Mouse (Mus musculus): ENCODE measurements at regions not wholly inside any gene's neighbourhood (a gene's known extent, or its start where the extent isn't known, plus 50 kb on each side); places are given as distances from the start of the nearest gene placed in this dataset.
"Not testable (repeated sequence)": the region's sequence is repeated elsewhere in the genome, so short reads cannot be mapped to it uniquely, and the experiment has no call there.

GRCm38 (mm10) chr19:35761750-35762149, 295.6 kb downstream of the Htr7 start:
- DNase-seq (ENCODE audit: low spot score); H3K27ac ChIP-seq; H3K9me3 ChIP-seq; H3K4me3 ChIP-seq; H3K36me3 ChIP-seq; H3K4me1 ChIP-seq (replicated peaks); H3K27me3 ChIP-seq (ENCODE audit: insufficient read depth, poor library complexity, severe bottlenecking): not testable (repeated sequence)
- 91% methylated on average over 11 of the region's 11 CpGs for WGBS

DNA sequence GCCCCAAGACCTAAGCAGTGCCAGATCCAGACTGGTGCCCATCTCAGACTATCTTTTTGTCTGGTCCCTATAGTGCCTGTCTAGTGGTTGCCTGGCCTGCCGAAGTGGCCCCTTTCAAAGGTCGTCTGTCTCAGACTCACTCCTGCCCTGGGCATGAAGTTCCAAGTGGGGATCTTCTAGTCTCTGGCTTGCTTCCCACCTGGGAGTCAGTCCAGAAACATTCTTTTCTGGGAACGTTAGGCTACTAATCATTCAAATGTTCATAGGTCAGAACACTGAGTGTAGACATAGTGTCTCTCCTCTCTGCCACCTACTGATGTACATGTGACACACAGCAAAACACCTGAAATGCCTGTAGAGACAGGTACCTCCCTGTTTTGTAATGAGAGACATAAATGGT, 297.6 kb downstream of the Htr7 start:
- WGBS, result 87% methylated on average over 3 of the region's 3 CpGs
- no peak overlapping the region for H3K4me3 ChIP-seq
- DNase-seq (ENCODE audit: low spot score), result no peak
- H3K27ac ChIP-seq, result no peak overlapping the region
- no peaks in the 10 kb centered on the region for H3K4me1 ChIP-seq (replicated peaks)
- no peaks in the 10 kb centered on the region for H3K9me3 ChIP-seq
- no peaks in the 10 kb centered on the region for H3K27me3 ChIP-seq (ENCODE audit: insufficient read depth, poor library complexity, severe bottlenecking)
- no peaks in the 10 kb centered on the region for H3K36me3 ChIP-seq

GRCm38 (mm10) chr19:35755494-35755893, 301.8 kb downstream of the Htr7 start:
- Histone ChIP-seq H3K4me1 (replicated peaks) (no peaks in the 10 kb centered on the region), H3K27ac (no peak overlapping the region), H3K4me3 (no peak overlapping the region), H3K27me3 (ENCODE audit: insufficient read depth, poor library complexity, severe bottlenecking) (no peaks in the 10 kb centered on the region), H3K36me3 (no peaks in the 10 kb centered on the region), H3K9me3 (no peaks in the 10 kb centered on the region)
- WGBS, result 85% methylated on average over 1 of the region's 1 CpGs
- DNase-seq (ENCODE audit: low spot score), result no peak

DNA sequence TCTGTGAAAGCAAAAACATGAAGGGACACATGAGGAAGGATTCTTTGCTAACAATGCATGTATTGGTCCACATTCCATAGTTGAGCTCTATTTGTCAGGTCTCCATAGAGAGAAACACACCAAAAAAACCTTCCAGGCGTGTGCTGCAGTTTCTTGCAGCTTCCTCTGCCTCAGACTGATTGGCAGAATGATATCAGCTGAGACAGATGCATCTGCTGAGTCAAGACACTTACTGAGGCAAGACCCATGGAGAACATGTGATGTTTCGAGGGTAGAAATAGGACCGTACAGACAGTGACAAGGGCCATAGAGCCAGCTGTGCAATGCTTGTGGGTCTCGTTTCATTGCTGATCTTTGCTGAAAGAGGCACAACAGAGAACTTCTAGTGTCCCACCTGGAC, 321.6 kb downstream of the Htr7 start:
- H3K4me3 ChIP-seq, result no peak overlapping the region
- no peaks in the 10 kb centered on the region for H3K9me3 ChIP-seq
- no peaks in the 10 kb centered on the region for H3K36me3 ChIP-seq
- no peak for DNase-seq (ENCODE audit: low spot score)
- 81% methylated on average over 4 of the region's 4 CpGs for WGBS
- H3K27ac ChIP-seq, result no peak overlapping the region
- H3K4me1 ChIP-seq (replicated peaks), result no peaks in the 10 kb centered on the region
- no peaks in the 10 kb centered on the region for H3K27me3 ChIP-seq (ENCODE audit: insufficient read depth, poor library complexity, severe bottlenecking)

DNA sequence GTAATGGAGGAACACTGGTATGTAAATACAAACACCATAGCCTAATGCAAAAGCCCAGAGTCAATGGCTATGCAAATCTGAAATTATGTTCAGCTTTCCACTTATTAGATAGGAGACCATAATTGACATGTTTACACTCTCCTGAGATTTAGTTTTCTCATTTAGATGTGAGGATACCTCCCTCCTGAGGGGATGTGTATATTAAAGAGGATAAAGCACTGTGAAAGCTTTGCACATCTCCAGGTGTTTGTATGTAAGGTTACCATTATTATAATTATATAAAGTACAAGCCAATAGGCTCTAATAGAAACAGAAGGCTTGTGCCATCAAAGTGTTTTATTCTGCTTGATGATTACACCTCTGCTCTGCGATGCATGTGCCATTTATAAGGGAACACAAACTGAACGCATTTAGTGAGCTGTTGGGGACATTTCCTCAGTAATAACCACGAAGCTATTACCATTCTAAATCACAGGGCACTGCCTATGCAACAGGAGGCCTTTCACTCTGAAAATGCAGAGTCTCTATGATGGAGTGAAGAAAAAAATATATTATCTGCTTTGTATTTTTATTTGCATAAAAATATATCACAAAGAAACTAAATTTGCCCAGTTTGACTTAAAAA, 328.8 kb downstream of the Htr7 start:
- 79% methylated on average over 3 of the region's 3 CpGs for WGBS
- no peaks in the 10 kb centered on the region for H3K36me3 ChIP-seq
- no peaks in the 10 kb centered on the region for H3K27me3 ChIP-seq (ENCODE audit: insufficient read depth, poor library complexity, severe bottlenecking)
- no peaks in the 10 kb centered on the region for H3K9me3 ChIP-seq
- H3K27ac ChIP-seq, result no peak overlapping the region
- no peak overlapping the region for H3K4me3 ChIP-seq
- no peak for DNase-seq (ENCODE audit: low spot score)
- no peaks in the 10 kb centered on the region for H3K4me1 ChIP-seq (replicated peaks)

Measured in hindbrain, embryonic 10.5 days (tissue).